Mouse (Mus musculus) spleen, adult 2 months (tissue): Measurements from ENCODE around the gene Gm5148. TPM values are rescaled to one million over a fixed set of nuclear protein-coding genes. Genes with fewer than 3 reads are reported as not detected.

Source experiments
- DNase-seq, 2 experiments: peaks; one replicate each; pipeline versions ENCODE4 v3.0.0 to v3.0.0-alpha.2; 2012 to 2021; ENCODE audit warnings: low spot score in 2 of 2, low read depth in 1 of 2
- H3K27ac ChIP-seq: fragments of 200-500 bp; 2 replicates; pipeline ENCODE4 v1.5.1; 2012; ENCODE audit warnings: low read length, inconsistent platforms; ENCODE audit not compliant: insufficient read depth
- H3K27me3 ChIP-seq: fragments of 200-500 bp; 2 replicates; pipeline ENCODE4 v1.6.1; 2012; ENCODE audit warnings: mild to moderate bottlenecking, moderate library complexity, low read length, inconsistent platforms; ENCODE audit not compliant: control insufficient read depth, insufficient read depth
- H3K36me3 ChIP-seq: fragments of 200-500 bp; 2 replicates; pipeline ENCODE4 v1.6.1; 2012; ENCODE audit warnings: mild to moderate bottlenecking, low read length, inconsistent platforms; ENCODE audit not compliant: control insufficient read depth, insufficient read depth
- H3K4me1 ChIP-seq: fragments of 200-500 bp; 2 replicates; pipeline ENCODE4 v1.6.1; 2011; ENCODE audit warnings: inconsistent platforms; ENCODE audit not compliant: control insufficient read depth, insufficient read depth, insufficient read length
- H3K4me3 ChIP-seq: fragments of 200-500 bp; 2 replicates; pipeline ENCODE4 v1.5.1; 2011; ENCODE audit warnings: mild to moderate bottlenecking, inconsistent platforms; ENCODE audit not compliant: insufficient read depth, insufficient read length; ENCODE audit errors: extremely low read depth
- CTCF ChIP-seq: fragments of 200-500 bp; IDR thresholded peaks from 2 replicates; pipeline ENCODE4 v1.5.1; 2011; ENCODE audit warnings: mild to moderate bottlenecking, inconsistent platforms; ENCODE audit not compliant: insufficient read depth, insufficient read length, insufficient replicate concordance; ENCODE audit errors: extremely low read depth
- POLR2A ChIP-seq: fragments of 200-500 bp; IDR thresholded peaks from 2 replicates; pipeline ENCODE4 v1.6.1; 2011; ENCODE audit warnings: low read depth, low read length, inconsistent platforms
- WGBS: fragments of 180-500 bp; shearing (Covaris S2); methylation state at CpG from one replicate; pipeline ENCODE4 v1.1.7; 2018; 5-methylcytosine and 5-hydroxymethylcytosine counted together
- polyA plus RNA-seq: library from polyadenylated mRNA; depleted of rRNA; stranded (reverse); fragments of >200 nt; gene quantifications from 2 replicates; pipeline ENCODE4 v1.2.3, GENCODE M21; 2012

The Gm5148 gene
- polyA plus RNA-seq, 1 experiment = 0.62 TPM

GRCm38 (mm10) chr3:37726501-37727140 is 2.3 kb upstream of the Gm5148 start:
- WGBS = 85% methylated on average over 4 of the region's 4 CpGs
- DNase-seq = no peak
- H3K36me3 ChIP-seq = no peaks in the 10 kb centered on the region
- no peak overlapping the region for H3K27ac ChIP-seq
- TF ChIP-seq CTCF (no peak), POLR2A (no peak)
- H3K4me1 ChIP-seq = peaks cover 11% of the 10 kb centered on the region
- H3K27me3 ChIP-seq = peaks cover 6% of the 10 kb centered on the region
- H3K4me3 ChIP-seq = no peak overlapping the region

GRCm38 (mm10) chr3:37724946-37725735 is 851 bp upstream of the Gm5148 start:
- DNase-seq = no peak
- H3K27me3 ChIP-seq = peaks cover 6% of the 10 kb centered on the region
- H3K4me1 ChIP-seq = peaks cover 11% of the 10 kb centered on the region
- H3K4me3 ChIP-seq = no peak overlapping the region
- H3K36me3 ChIP-seq = no peaks in the 10 kb centered on the region
- no peak for TF ChIP-seq POLR2A
- no peak for TF ChIP-seq CTCF
- WGBS = 66% methylated on average over 6 of the region's 6 CpGs
- H3K27ac ChIP-seq = no peak overlapping the region

- no peak overlapping the region for H3K27ac ChIP-seq
- no peak for TF ChIP-seq POLR2A
- TF ChIP-seq CTCF = no peak
- DNase-seq = no peak
Measured at GRCm38 (mm10) chr3:37723662-37724170, 574 bp downstream of the Gm5148 start.

GRCm38 (mm10) chr3:37723061-37723521 is 1.2 kb downstream of the Gm5148 start:
- no peak for TF ChIP-seq POLR2A
- no peaks in the 10 kb centered on the region for H3K36me3 ChIP-seq
- DNase-seq = no peak
- H3K4me1 ChIP-seq = peaks cover 7% of the 10 kb centered on the region
- H3K27ac ChIP-seq = no peak overlapping the region
- H3K4me3 ChIP-seq = no peak overlapping the region
- peaks cover 6% of the 10 kb centered on the region for H3K27me3 ChIP-seq
- 64% methylated on average over 11 of the region's 11 CpGs for WGBS

More at GRCm38 (mm10) chr3:37723662-37724170, 574 bp downstream of the Gm5148 start:
- peaks cover 11% of the 10 kb centered on the region for H3K4me1 ChIP-seq
- H3K36me3 ChIP-seq = no peaks in the 10 kb centered on the region
- 16% methylated on average over 17 of the region's 17 CpGs for WGBS
- H3K27me3 ChIP-seq = peaks cover 6% of the 10 kb centered on the region
- H3K4me3 ChIP-seq = peak overlapping the region; percentile 49; the same call in 1 of the 2 replicates

DNA sequence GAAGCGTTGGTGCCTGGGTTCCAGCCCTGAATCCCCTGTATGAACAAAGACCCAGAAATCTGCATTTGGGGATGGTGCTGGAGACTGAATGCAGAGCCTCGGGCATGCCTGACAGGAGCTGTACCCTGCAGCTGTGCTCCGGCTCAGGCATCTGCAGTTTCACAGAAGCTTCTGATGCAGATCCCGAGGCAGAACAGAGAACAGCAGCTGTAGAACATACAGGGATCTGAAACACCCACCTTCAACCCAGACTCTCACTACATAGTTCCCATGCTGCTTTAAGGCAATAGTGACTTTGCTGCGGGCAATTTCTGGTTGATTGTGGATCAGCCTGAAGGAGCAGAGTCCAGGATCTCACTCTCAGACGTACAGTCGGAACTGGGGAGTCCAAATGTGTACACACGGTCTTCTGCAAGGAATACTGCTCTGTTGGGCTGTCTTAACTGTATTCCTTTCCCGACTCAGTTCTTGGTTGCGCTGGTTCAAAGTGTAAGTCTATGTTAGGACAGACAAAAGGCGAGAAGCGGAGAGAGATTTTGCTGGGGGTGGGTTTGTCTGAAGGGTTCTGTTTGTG is 1.7 kb downstream of the Gm5148 start:
- Histone ChIP-seq H3K4me1 (peaks cover 4% of the 10 kb centered on the region), H3K27ac (no peak overlapping the region), H3K4me3 (no peak overlapping the region), H3K36me3 (no peaks in the 10 kb centered on the region), H3K27me3 (peaks cover 6% of the 10 kb centered on the region)
- TF ChIP-seq POLR2A = no peak
- TF ChIP-seq CTCF = no peak
- 74% methylated on average over 12 of the region's 12 CpGs for WGBS
- DNase-seq = no peak

DNA sequence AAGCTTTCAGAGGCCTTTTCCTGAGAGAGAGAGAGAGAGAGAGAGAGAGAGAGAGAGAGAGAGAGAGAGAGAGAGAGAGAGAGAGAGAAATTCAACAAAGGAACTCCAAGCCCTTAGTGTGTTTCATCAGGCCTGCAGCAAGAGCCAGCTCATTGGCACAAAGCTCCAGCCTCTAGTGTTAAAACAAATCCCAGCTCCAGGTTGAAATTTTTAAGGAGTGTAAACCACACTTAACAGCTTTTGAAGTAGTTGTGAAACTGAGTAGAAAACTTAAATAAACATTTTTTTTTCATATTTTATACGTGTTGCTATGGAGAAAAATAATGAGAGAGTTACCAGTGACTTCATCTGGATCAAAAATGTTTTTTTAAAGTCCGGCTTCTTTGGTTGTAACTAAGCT is 7.3 kb downstream of the Gm5148 start:
- H3K27me3 ChIP-seq = no peaks in the 10 kb centered on the region
- H3K27ac ChIP-seq = no peak overlapping the region
- no peaks in the 10 kb centered on the region for H3K4me1 ChIP-seq
- 88% methylated on average over 2 of the region's 2 CpGs for WGBS
- no peak overlapping the region for H3K4me3 ChIP-seq
- H3K36me3 ChIP-seq = no peaks in the 10 kb centered on the region
- DNase-seq = no peak
- TF ChIP-seq CTCF = no peak
- TF ChIP-seq POLR2A = no peak

DNA sequence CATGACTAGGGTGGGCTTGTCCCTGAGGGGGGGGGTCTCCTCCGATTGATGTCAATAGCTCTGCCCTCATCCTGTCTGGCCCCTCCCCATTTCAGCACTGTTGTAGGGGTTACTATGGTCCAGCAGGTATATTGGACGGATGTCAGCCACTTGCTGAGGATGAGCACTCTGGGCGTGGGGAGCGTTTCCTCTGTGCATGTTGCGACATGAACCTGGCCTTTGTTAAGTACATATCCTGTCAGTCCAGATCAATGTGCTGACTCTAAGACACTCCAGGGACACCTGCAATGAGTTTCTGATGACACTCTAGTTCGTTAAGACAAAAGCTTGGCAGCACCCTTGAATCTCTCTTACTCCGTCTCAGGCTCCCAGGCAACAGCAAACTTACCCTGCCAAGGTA is 8.6 kb downstream of the Gm5148 start:
- TF ChIP-seq CTCF = no peak
- TF ChIP-seq POLR2A = no peak
- Histone ChIP-seq H3K4me3 (no peak overlapping the region), H3K27me3 (no peaks in the 10 kb centered on the region), H3K27ac (no peak overlapping the region), H3K36me3 (no peaks in the 10 kb centered on the region), H3K4me1 (no peaks in the 10 kb centered on the region)
- no peak for DNase-seq
- 85% methylated on average over 7 of the region's 7 CpGs for WGBS
